Mouse (Mus musculus): ENCODE data around the gene Nhej1. TPM values are rescaled to one million over a fixed set of nuclear protein-coding genes. Genes with fewer than 3 reads are reported as not detected.

Nhej1 gene
- polyA plus RNA-seq, 1 experiment from 2014 or later = 6.4 TPM

DNA sequence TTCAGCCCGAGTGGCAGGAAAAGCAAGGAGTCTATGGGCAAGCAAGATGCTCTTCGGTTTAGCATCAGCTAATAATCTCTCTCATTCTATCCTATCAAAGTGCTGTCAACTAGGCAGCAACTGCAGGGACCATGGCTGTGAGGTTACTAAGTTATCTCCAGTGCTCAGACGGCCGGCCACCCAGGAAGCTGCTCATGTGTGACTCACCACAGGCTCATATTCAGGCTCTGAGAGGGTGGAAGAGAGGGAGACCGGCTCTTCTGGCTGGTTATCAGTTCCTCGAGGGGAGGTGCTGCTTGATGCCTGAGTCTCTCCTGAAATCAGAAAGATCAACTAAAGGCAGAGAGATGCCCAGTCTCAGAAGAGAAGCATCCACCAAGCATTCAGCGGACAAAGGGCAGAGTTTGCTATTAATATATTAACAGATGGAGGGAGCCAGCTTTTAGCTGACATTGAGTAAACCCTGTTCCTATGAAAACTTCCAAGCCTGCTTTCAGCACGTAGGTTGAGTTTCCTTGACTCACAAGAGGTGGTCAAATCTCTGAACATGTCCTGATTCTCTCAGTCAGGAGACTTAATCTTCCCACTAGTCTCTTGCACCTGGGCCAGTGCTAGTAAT is 156.9 kb downstream of the Nhej1 start:
- Histone ChIP-seq H3K36me3 (no peaks in the 10 kb centered on the region), H3K9ac (no peak overlapping the region), H3K27ac (no peak overlapping the region), H3K4me2 (no peak overlapping the region), H3K4me3 (replicated peaks) (no peak overlapping the region), H3K27me3 (no peaks in the 10 kb centered on the region), H3K9me3 (replicated peaks) (no peaks in the 10 kb centered on the region), H3K4me1 (replicated peaks) (peaks cover 2% of the 10 kb centered on the region; the same call in 1 of the 2 replicates)
- DNase-seq (no peak), ATAC-seq (ENCODE audit: low read depth) (no peak)
- 32% methylated on average over 8 of the region's 8 CpGs for WGBS (ENCODE audit: insufficient replicate concordance)

DNA sequence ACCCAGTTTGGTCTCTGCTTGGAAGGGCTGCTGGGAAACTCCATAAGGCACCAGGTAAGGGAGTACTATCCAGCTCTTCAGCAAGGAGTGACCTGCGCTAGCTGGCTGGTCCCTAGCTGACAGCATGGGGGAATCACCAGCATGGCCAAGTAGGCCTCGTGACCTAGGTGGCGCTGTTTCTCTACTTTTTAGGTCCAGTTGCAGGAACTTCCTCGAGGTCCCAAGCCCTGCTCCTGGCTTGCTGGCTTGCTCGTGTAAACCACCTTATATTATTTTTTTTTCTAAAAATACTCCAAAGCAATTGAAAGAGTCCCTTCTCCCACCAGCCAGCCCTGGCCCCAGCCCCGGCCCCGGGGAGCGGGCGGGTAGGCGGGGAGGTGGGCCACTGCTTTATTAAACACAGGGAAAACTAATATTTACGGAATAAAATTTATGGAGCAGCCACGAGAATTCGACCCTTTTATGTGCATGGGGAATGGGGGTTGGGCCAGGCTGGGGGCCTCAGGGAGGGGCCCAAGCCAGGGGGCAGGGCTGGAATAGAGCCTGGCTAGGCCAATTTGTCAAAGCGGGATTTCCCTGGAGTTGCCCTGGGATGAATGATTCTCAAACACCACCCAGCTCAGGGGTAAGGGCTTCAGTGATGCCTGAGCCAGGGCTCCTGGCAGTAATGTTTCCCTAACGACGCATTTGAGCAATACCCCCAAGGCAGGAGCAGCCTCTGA is 160.3 kb downstream of the Nhej1 start:
- no peak overlapping the region for H3K9ac ChIP-seq
- no peak overlapping the region for H3K4me3 ChIP-seq (replicated peaks)
- WGBS (ENCODE audit: insufficient replicate concordance) = 24% methylated on average over 16 of the region's 16 CpGs
- 0 out of 2 replicates have a peak, but pooled peaks cover 2% of the 10 kb centered on the region for H3K27me3 ChIP-seq
- H3K4me1 ChIP-seq (replicated peaks) = peaks cover 5% of the 10 kb centered on the region; the same call in 1 of the 2 replicates
- no peaks in the 10 kb centered on the region for H3K9me3 ChIP-seq (replicated peaks)
- H3K36me3 ChIP-seq = no peaks in the 10 kb centered on the region
- no peak overlapping the region for H3K27ac ChIP-seq
- DNase-seq = no peak
- H3K4me2 ChIP-seq = peak overlapping the region; percentile 17; the same call in 1 of the 2 replicates
- ATAC-seq (ENCODE audit: low read depth) = no peak

DNA sequence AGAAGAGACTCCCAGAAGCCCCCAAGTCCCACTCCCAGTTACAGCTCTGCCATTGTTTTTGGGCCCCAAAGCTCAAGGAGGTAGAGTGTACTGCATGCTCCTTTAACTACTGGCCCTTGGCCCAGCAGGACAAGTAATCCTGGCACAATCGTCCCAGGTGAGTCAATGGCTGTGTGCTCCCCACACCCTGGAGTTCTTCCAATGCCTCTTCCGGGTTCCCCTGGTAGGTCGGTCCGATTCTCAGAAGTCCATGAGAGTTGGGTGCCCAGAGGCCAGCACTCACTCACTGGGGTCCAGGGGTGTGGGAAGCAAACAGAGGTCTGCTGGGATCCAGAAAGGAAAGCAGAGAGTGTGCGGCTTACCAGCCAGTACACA is 162.2 kb downstream of the Nhej1 start:
- peaks cover 5% of the 10 kb centered on the region; the same call in 1 of the 2 replicates for H3K4me1 ChIP-seq (replicated peaks)
- DNase-seq (no peak), ATAC-seq (ENCODE audit: low read depth) (peak; percentile 13; the same call in 1 of the 2 replicates)
- no peak overlapping the region for H3K4me2 ChIP-seq
- H3K27ac ChIP-seq = no peak overlapping the region
- no peak overlapping the region for H3K4me3 ChIP-seq (replicated peaks)
- H3K9me3 ChIP-seq (replicated peaks) = no peaks in the 10 kb centered on the region
- no peaks in the 10 kb centered on the region for H3K36me3 ChIP-seq
- peaks cover 5% of the 10 kb centered on the region; the same call in 1 of the 2 replicates for H3K27me3 ChIP-seq
- no peak overlapping the region for H3K9ac ChIP-seq
- 74% methylated on average over 5 of the region's 5 CpGs for WGBS (ENCODE audit: insufficient replicate concordance)

DNA sequence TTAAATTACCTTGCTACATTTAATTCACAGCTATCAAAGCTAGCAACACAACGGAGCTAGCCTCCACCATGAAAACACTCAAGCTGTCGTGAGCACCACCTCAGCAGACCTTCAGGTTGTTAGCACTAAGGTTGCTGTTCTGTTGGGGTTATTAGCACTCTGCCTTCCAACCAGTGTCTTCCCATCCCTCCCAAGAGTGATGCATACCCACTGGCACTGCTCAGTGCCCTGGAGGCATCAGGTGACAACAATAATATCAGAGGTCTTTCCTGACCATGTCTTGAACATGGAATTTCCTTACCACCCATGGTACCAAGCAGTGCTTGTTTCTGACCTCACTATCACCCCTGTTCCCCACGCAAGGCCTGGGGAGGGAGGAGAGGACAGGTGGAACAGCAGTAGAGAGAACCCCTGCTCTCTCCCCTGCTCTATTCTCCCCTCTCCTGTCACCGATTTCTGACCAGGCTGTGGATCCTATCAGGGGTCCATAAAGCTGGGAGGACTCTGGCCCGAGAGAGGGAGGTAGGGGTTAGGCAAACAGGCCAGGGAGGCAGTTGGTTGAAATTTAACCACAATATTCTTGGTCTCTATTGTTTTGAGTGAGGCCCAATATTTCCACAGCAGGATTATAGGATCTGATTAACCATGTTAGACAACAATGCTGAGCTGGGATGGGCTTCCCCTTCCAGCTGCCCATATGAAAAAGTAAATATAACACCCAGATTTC is 162.7 kb downstream of the Nhej1 start:
- H3K36me3 ChIP-seq = no peaks in the 10 kb centered on the region
- H3K4me3 ChIP-seq (replicated peaks) = no peak overlapping the region
- peak overlapping the region; percentile 77 for H3K27ac ChIP-seq
- no peak for DNase-seq
- 54% methylated on average over 5 of the region's 5 CpGs for WGBS (ENCODE audit: insufficient replicate concordance)
- no peak overlapping the region for H3K4me2 ChIP-seq
- ATAC-seq (ENCODE audit: low read depth) = peak; percentile 66; the same call in 1 of the 2 replicates
- H3K4me1 ChIP-seq (replicated peaks) = peaks cover 5% of the 10 kb centered on the region; the same call in 1 of the 2 replicates
- H3K9ac ChIP-seq = no peak overlapping the region
- no peaks in the 10 kb centered on the region for H3K9me3 ChIP-seq (replicated peaks)
- peaks cover 9% of the 10 kb centered on the region for H3K27me3 ChIP-seq

DNA sequence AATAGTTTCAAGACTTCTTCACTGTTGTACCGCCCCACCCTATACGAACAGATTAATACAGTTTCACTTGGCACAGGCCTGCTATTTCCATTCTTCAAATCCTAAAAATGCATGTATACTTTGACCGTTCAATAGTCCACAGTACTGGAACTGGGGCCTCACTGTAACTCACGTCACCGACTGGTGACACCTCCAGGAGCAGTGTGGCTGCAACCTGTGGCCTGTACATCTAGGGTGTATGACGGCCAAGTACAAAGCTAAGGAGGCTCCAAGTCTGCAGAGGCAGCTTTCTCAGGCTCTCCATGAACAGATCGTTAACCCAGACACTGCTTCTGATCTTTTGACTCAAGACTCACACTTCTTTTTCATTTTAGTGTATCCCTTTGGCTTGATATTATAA is 163.3 kb downstream of the Nhej1 start:
- Histone ChIP-seq H3K4me3 (replicated peaks) (no peak overlapping the region), H3K27ac (0 out of 2 replicates have a peak overlapping the region, but pooled peaks have one; percentile 77), H3K9me3 (replicated peaks) (no peaks in the 10 kb centered on the region), H3K9ac (no peak overlapping the region), H3K4me1 (replicated peaks) (peaks cover 5% of the 10 kb centered on the region; the same call in 1 of the 2 replicates), H3K27me3 (peaks cover 13% of the 10 kb centered on the region), H3K36me3 (no peaks in the 10 kb centered on the region), H3K4me2 (no peak overlapping the region)
- 63% methylated on average over 7 of the region's 7 CpGs for WGBS (ENCODE audit: insufficient replicate concordance)
- DNase-seq = no peak
- peak; percentile 54; the same call in 1 of the 2 replicates for ATAC-seq (ENCODE audit: low read depth)

DNA sequence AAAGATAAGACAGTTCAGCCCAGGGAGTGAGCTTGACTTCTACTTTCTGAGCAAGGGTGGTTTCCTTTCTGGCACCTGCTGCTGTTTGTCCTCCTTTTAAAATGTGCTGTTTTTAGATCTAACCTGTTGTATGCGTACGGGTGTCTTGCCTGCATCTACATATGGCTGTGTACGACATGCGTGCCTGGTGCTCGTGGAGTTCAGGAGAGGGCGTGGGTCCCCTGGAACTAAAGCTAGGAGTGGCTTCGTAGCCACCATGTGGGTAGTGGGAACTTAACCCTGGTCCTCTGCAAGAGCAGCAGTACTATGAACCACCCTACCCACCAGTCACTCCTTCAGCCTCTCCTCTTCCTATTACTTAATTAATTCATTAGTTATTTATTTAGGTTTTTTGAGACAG is 164.9 kb downstream of the Nhej1 start:
- Histone ChIP-seq H3K27me3 (peaks cover 21% of the 10 kb centered on the region), H3K4me1 (replicated peaks) (peaks cover 5% of the 10 kb centered on the region; the same call in 1 of the 2 replicates), H3K4me2 (no peak overlapping the region), H3K36me3 (no peaks in the 10 kb centered on the region), H3K27ac (no peak overlapping the region), H3K4me3 (replicated peaks) (no peak overlapping the region), H3K9ac (no peak overlapping the region), H3K9me3 (replicated peaks) (no peaks in the 10 kb centered on the region)
- DNase-seq (no peak), ATAC-seq (ENCODE audit: low read depth) (no peak)
- WGBS (ENCODE audit: insufficient replicate concordance) = 54% methylated on average over 7 of the region's 7 CpGs

DNA sequence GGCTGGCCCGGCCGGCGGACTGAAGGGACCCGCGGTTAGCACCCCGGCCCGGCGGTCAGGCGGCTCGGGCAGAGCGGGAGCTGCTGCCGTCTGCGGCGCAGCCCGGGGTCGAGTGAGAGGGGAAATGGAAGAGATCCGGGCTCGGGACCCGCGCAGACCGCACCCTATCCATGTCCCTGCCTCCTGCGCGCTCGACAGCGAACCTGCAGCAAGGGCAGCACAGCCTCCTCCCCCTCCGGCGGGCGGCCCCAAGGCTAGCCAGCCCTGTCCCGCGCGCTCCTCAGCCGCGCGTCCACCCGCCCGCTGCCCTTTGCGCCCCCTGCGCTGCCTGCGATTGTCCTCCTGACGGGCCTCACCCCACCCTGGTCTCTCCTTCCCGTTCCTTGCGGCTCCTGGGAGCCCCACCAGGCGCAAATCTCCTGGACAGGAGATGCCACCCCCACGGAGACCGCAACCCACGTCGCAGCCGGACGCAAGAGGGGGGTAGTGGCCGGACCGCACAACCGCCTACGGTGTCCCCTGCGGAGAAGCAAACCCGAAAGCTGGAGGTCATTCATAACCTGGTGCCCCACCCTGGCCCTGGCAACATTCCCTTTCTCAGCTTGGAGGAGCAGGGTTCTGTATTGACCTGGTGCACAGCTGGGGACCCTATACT is 173.3 kb downstream of the Nhej1 start, which contains the start of gene Ihh:
Gene Ihh, minus strand, starts transcription at position 117 of the 655 bp plus-strand sequence.
- DNase-seq (no peak), ATAC-seq (ENCODE audit: low read depth) (peak; percentile 78)
- peak within 1 kb of the TSS; percentile 65 for H3K9ac ChIP-seq
- peaks cover 14% of the 10 kb centered on the region; the same call in 1 of the 2 replicates for H3K4me1 ChIP-seq (replicated peaks)
- peaks cover 83% of the 10 kb centered on the region for H3K27me3 ChIP-seq
- H3K27ac ChIP-seq = peak within 1 kb of the TSS; percentile 53; the same call in 1 of the 2 replicates
- no peaks in the 10 kb centered on the region for H3K9me3 ChIP-seq (replicated peaks)
- H3K4me2 ChIP-seq = peak within 1 kb of the TSS; percentile 50
- H3K36me3 ChIP-seq = no peaks in the 10 kb centered on the region
- H3K4me3 ChIP-seq (replicated peaks) = peak within 1 kb of the TSS; percentile 51
- WGBS (ENCODE audit: insufficient replicate concordance) = 3% methylated on average over 55 of the region's 55 CpGs

DNA sequence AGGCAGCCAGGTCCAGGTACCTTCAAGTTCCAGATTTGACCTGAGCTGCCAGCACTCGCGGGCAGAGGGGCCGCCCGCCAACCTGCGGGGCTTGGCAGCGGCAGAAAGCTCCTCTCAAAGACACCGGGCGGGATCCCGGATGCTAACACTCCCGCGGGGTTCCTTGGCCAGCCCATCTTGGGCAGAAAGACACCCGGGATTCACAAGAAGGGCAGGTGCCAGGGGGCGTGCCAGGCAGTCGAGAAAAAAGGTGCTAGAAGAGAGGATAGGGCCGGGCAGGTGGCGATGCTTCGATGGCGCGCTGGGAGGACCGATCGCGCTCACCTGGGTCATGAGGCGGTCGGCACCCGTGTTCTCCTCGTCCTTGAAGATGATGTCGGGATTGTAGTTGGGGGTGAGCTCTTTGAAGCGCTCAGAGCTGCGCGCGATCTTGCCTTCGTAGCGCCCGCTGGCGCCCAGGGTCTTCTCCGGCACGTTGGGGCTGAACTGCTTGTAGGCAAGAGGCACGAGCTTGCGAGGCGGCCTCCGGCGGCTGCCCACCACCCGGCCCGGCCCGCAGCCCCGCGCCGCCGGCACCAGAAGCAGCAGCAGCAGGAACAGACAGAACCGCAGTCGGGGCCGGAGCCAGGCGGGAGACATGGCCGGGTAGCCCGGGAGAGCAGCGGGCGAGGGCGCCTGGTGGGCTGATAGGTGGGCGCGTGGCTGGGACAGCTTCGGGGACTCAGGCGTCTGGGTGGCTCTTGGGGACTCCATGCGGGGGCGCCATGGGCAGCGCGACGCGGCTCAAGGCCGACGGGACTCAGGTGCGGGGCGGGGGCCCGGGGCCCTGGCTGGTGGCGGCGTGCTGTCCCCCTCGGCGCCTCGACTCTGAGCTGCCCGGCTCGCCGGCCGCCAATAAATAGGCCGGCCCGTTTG is 174.2 kb downstream of the Nhej1 start:
- Histone ChIP-seq H3K4me3 (replicated peaks) (peak overlapping the region; percentile 51), H3K4me2 (peak overlapping the region; percentile 50), H3K27ac (peak overlapping the region; percentile 53; the same call in 1 of the 2 replicates), H3K36me3 (no peaks in the 10 kb centered on the region), H3K9ac (peak overlapping the region; percentile 65), H3K4me1 (replicated peaks) (peaks cover 14% of the 10 kb centered on the region; the same call in 1 of the 2 replicates), H3K9me3 (replicated peaks) (no peaks in the 10 kb centered on the region), H3K27me3 (peaks cover 86% of the 10 kb centered on the region)
- peak; percentile 25; the same call in 1 of the 2 replicates for ATAC-seq (ENCODE audit: low read depth)
- no peak for DNase-seq
- 2% methylated on average over 77 of the region's 84 CpGs for WGBS (ENCODE audit: insufficient replicate concordance)

DNA sequence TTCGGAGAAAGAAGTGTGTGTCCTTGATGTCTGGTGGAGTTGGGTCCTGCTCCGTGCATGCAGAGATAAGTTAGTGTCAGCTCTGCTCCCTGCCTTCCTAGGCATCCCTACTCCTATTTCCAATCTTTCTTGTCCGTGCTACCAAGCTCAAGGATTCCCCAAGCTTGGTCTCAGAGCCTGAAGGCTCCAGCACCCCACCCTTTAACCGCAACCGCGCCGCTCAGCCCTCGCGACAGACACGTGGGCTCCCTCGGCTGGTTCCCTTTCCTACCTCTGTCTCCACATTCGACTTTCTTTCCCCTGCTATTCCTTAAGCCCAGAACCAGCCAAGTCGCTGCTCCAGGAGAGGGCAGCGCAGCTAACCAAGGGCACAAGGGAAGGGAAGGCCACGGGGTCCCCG is 174.9 kb downstream of the Nhej1 start:
- ATAC-seq (ENCODE audit: low read depth) (no peak), DNase-seq (no peak)
- no peaks in the 10 kb centered on the region for H3K9me3 ChIP-seq (replicated peaks)
- H3K9ac ChIP-seq = peak overlapping the region; percentile 65
- peak overlapping the region; percentile 18; the same call in 1 of the 2 replicates for H3K27ac ChIP-seq
- H3K4me1 ChIP-seq (replicated peaks) = peaks cover 14% of the 10 kb centered on the region; the same call in 1 of the 2 replicates
- 2% methylated on average over 16 of the region's 16 CpGs for WGBS (ENCODE audit: insufficient replicate concordance)
- no peaks in the 10 kb centered on the region for H3K36me3 ChIP-seq
- H3K27me3 ChIP-seq = peaks cover 86% of the 10 kb centered on the region
- H3K4me3 ChIP-seq (replicated peaks) = peak overlapping the region; percentile 51
- peak overlapping the region; percentile 50 for H3K4me2 ChIP-seq

DNA sequence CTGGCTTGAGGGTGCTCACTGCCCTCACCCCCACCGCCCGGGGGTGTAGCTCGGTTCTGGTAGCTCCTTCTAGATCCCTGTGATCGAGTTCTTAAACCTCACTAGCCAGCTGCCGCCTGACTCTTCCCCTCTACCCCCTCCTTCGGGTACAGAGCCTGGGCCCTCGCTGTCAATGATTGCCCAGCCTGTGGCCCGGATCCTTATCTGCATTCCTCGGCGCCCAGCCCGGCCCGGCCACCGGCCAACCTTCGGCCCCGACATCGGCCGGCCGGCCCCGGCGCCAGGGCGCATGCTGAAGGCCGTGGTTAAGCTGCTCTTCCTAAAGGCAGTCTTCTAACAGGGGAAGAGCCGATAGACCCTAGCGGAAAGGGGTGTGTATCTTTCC is 175.3 kb downstream of the Nhej1 start:
- peak overlapping the region; percentile 51 for H3K4me3 ChIP-seq (replicated peaks)
- peak overlapping the region; percentile 65; the same call in 1 of the 2 replicates for H3K9ac ChIP-seq
- H3K4me1 ChIP-seq (replicated peaks) = peaks cover 14% of the 10 kb centered on the region; the same call in 1 of the 2 replicates
- no peaks in the 10 kb centered on the region for H3K9me3 ChIP-seq (replicated peaks)
- DNase-seq (no peak), ATAC-seq (ENCODE audit: low read depth) (peak; percentile 39; the same call in 1 of the 2 replicates)
- peak overlapping the region; percentile 50 for H3K4me2 ChIP-seq
- H3K36me3 ChIP-seq = no peaks in the 10 kb centered on the region
- H3K27me3 ChIP-seq = peaks cover 86% of the 10 kb centered on the region
- 2% methylated on average over 24 of the region's 24 CpGs for WGBS (ENCODE audit: insufficient replicate concordance)
- H3K27ac ChIP-seq = peak overlapping the region; percentile 18; the same call in 1 of the 2 replicates

Data from liver, embryonic 13.5 days (tissue).